15 mouse cellular contexts compared by ENCODE assay signal in genomic region chr16:84705507-84705906, GRCm38 (mm10). TPM values are rescaled to one million over a fixed set of nuclear protein-coding genes. Genes with fewer than 3 reads are reported as not detected.
DNase-seq lines count a peak whose midpoint lies in the region; TF ChIP-seq lines count a peak whose summit lies in the region.
"Had no signal": no experiment of that assay in that cellular context is flagged by ENCODE, and none has a peak within 500 bp of the region (broad histone marks: within the 10 kb centered on the region; RNA-seq: fewer than 3 reads in every experiment).

No protein-coding gene starts in this region.

- H3K9ac ChIP-seq in CH12.LX (ENCODE audit: insufficient read depth, low read depth), result peak overlapping the region; percentile 99

- H3K4me2 ChIP-seq in CH12.LX (ENCODE audit: insufficient read depth, low read depth, poor library complexity, severe bottlenecking), result peak overlapping the region; percentile 35

- H3K27ac ChIP-seq in CH12.LX (ENCODE audit: insufficient read depth, low read depth), result peak overlapping the region; percentile 57

- H3K27me3 ChIP-seq in CH12.LX (replicated peaks), result no peaks in the 10 kb centered on the region
- H3K27me3 ChIP-seq: Patski had no signal

- peak overlapping the region; percentile 82 to 91 (median 82) for H3K4me3 ChIP-seq in CH12.LX (replicated peaks in 1 of 3; ENCODE audit: low read depth in 2 of 3, low read length in 2 of 3, poor library complexity in 1 of 3)

- H3K36me3 ChIP-seq in CH12.LX (replicated peaks in 1 of 2; ENCODE audit: control insufficient read depth in 1 of 2, insufficient read depth in 1 of 2, low read length in 1 of 2), result peaks cover 40 to 54% of the 10 kb centered on the region in 2 experiments
- H3K36me3 ChIP-seq: G1E had no signal

- dilution Hi-C loops in CH12.LX (cut with MboI; ENCODE audit: extremely low pct_ligation_motif_present, extremely low pct_unique_long_range_greater_than_20kb, low sequenced_read_pairs), result no loop called here

- TF ChIP-seq CTCF in CH12.LX (conservative IDR thresholded peaks at IDR 0.05 in 1 of 2, IDR thresholded peaks at IDR 0.05 in 1 of 2; ENCODE audit: low read depth in 2 of 2, low read length in 2 of 2), result no peak

- DNase-seq in CH12.LX (ENCODE audit: extremely low read depth), result no peak
- no peak for DNase-seq in lung, postnatal 36 days
- DNase-seq: adrenal gland, adult 2 months; adrenal gland, adult 8-10 months; adrenal gland, postnatal 10 days; adrenal gland, postnatal 14 days; adrenal gland, postnatal 25 days; adrenal gland, postnatal 36 days; B cell, adult 2 months; cerebellum, adult 11 months; cerebellum, adult 11-12 months; cerebellum, adult 18-20 months; cerebellum, adult 8-10 months had no signal

- H3K4me1 ChIP-seq in CH12.LX (ENCODE audit: control insufficient read depth in 1 of 2, insufficient read depth in 2 of 2), result peaks cover 4 to 27% of the 10 kb centered on the region in 2 experiments

- TF ChIP-seq POLR2A in CH12.LX (IDR thresholded peaks at IDR 0.05; ENCODE audit: low read depth, low read length), result peak; percentile 72

- H3K79me2 ChIP-seq in CH12.LX (replicated peaks; ENCODE audit: control insufficient read depth, extremely low read depth, insufficient read depth, poor library complexity, severe bottlenecking), result peaks cover 85% of the 10 kb centered on the region

- no peaks in the 10 kb centered on the region for H3K9me3 ChIP-seq in CH12.LX (replicated peaks; ENCODE audit: low read length)

- in situ Hi-C loops in CH12.LX (cut with MboI; ENCODE audit: low pct_ligation_motif_present, low pct_unique_long_range_greater_than_20kb, low sequenced_read_pairs), result loop anchor here (5.0 kb wide), 2 partner anchors 98 to 123 kb away; no protein-coding TSS in a partner anchor

- TF ChIP-seq RAD21 in CH12.LX (IDR thresholded peaks at IDR 0.05; ENCODE audit: low read depth, low read length), result no peak

- no peak for TF ChIP-seq EP300 in CH12.LX (IDR thresholded peaks at IDR 0.05; ENCODE audit: low read length)

TF ChIP-seq in CH12.LX, 34 proteins besides CTCF, POLR2A, EP300 and RAD21:
- TF ChIP-seq UBTF (IDR thresholded peaks at IDR 0.05; ENCODE audit: low read depth, low read length) (peak; percentile 61; the same call in 1 of the 2 replicates), TBP (conservative IDR thresholded peaks at IDR 0.05; ENCODE audit: low read depth, low read length) (peak; percentile 68), JUN (IDR thresholded peaks at IDR 0.05; ENCODE audit: insufficient read depth, low read depth, low read length) (no peak)

RNA-seq across cellular contexts. Expression of gene Mrpl39, which starts 30.0 kb away (rescaled TPM):
- total RNA-seq in CH12.LX (2012; rRNA removed) (123 and 128 TPM in 2 replicates), CH12.LX (2014; rRNA removed) (110 and 112 TPM in 2 replicates)
- 97.4 and 102 TPM in 2 replicates for polyA plus RNA-seq in CH12.LX (2012; ENCODE audit: insufficient read length, low read depth)
